Mouse (Mus musculus) left cerebral cortex, adult 11 months (tissue): Measurements from ENCODE around the gene Nup35.

Source experiments
- DNase-seq: peaks from one replicate; pipeline ENCODE4 v3.0.0; 2022; ENCODE audit warnings: low spot score

Nup35 gene

GRCm38 (mm10) chr2:80638364-80639241 lies 21.6 kb downstream of the Nup35 start:
- DNase-seq, result peak; percentile 85

DNA sequence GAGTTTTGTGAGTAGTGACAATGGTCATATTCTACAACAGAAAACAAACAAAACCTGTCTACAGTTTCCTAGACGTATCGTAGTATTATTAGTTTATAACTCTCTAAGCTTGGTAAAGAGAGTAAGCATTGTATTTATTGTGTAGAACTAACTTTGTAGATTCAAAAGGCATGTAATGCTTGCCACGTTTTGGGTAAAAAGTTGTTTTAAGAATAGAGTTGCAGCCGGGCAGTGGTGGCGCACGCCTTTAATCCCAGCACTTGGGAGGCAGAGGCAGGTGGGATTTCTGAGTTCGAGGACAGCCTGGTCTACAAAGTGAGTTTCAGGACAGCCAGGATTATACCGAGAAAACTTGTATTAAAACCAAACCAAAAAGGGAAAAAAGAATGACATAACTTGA lies 22.4 kb downstream of the Nup35 start:
- DNase-seq, result no peak

- no peak for DNase-seq
These were observed 22.8 kb downstream of the Nup35 start for GRCm38 (mm10) chr2:80639864-80640263.

- DNase-seq, result no peak
These were observed 44.4 kb downstream of the Nup35 start for GRCm38 (mm10) chr2:80661414-80661813.

- DNase-seq, result no peak
These were observed 45.6 kb downstream of the Nup35 start for GRCm38 (mm10) chr2:80662682-80663081.

- DNase-seq, result no peak
These were observed 50.4 kb downstream of the Nup35 start for GRCm38 (mm10) chr2:80667396-80667964.

DNA sequence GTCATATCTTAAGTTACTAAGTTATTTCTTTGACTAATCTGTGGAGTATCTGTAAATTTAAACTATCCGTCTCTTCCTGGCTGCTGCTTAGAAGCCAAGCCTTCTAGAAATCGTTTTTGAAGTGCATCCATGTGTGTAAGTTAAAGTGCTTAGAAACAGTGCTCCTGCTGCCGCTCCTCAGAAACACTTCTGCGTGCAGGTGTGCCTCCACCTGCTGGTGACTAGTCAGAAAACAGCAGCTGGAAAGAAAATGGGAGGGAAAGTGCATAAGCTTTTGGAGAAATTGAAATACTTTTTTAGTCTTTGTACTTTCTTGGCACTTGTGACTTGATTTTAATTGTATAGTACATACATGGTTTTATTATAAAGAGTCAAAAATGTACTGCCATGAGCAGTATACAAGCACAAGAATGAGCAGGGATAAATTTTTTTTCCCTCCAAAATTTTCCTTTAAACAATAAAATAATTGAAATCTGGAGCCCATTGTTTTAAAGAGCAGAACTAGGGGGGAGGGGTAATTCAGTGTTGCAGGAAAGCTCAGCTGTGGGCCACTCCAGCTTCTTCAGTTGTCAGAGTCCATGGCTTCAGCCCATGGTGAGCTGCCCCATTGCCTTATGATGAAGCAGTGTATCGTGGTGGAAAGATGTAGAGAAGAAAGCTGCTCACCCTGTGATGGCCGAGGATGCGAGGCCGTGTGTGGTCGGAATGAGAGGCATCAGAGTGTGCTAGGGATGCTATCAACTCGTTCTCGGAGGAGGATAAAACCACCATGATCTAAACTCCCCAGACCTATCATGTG lies 53.0 kb downstream of the Nup35 start:
- DNase-seq, result no peak

GRCm38 (mm10) chr2:80678803-80679202 lies 61.8 kb downstream of the Nup35 start:
- no peak for DNase-seq

GRCm38 (mm10) chr2:80683727-80684239 lies 66.7 kb downstream of the Nup35 start:
- no peak for DNase-seq

DNA sequence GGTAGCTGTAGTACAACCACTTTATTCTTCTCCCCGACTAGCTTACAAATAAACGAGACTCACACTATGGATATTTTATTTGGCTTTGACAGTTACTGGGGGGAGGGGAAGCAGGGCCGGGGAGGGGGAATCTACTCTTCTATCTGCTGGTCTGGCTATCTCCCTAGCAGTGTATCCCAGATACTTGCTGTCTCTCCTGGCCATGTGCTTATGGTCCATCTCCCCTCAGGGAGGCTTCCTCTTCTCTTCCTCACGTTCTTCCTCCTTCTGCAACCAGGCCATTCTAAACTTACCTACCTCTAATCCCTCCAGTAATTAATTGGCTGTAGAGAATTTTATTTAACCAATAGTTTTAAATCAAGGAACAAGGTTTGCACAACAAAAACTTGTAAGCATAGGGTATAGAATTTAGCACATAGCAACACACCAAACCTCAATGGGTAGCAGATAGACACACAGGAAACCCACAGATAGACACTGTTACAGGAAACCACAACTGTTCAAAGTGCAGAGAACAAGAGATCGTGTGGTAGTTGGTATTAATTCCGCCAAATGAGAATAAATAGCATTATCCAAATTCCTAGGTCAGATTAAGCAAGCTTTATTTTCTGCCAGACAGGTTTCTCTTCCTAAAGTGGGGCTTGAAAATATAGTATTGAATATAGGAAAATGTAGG lies 67.5 kb downstream of the Nup35 start:
- DNase-seq, result no peak

- no peak for DNase-seq
These were observed 71.2 kb downstream of the Nup35 start for GRCm38 (mm10) chr2:80688261-80688660.

DNA sequence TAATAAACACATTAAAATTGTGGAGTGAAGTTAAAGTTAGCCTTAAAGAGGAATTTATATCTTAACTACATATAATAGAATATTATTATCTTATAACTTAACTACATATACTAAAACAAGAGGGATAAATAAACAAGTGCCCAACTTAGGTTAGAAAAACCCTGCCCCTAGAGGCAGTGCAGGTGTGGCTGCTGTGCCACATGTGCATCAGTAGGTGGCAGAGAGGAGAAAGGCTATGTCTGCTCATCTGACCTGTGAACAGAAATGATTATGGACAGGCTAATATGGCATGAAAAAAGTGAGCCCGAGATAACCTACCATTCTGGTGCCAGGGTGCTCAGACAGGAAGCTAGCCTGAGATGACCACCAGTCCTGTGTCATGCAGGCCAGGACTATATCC lies 90.4 kb downstream of the Nup35 start:
- no peak for DNase-seq
